Mouse (Mus musculus): ENCODE measurements around the gene Dop1b. TPM values are rescaled to one million over a fixed set of nuclear protein-coding genes. Genes with fewer than 3 reads are reported as not detected.

Gene Dop1b
- polyA plus RNA-seq, 1 experiment from 2014 or later = 20.4 TPM

DNA sequence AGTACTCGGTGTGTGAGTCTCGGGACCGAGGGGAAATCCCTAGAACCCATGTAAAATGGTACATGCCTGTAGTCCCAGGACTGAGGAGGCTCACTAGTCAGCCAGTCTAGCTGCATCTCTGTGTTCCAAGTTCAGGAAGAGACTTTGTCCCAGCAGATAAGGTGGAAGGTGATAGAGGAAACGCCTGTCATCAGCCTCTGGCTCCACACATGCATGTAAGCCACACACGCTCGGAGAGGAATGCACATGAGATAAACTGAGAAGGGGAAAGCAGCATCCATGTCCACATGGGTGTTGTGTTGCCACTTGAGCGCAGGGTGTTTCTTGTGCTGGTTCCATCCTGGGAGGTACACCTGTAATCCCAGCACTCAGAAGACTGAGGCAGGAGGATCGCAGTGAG, 19.6 kb downstream of the Dop1b start:
- H3K27me3 ChIP-seq (ENCODE audit: control insufficient read depth, insufficient read depth, low read length) = no peaks in the 10 kb centered on the region
- H3K9me3 ChIP-seq (ENCODE audit: control insufficient read depth, low read depth, low read length) = no peaks in the 10 kb centered on the region
- no peak overlapping the region for H3K4me3 ChIP-seq (ENCODE audit: low read depth, low read length)
- WGBS = 91% methylated on average over 8 of the region's 8 CpGs
- no peak overlapping the region for H3K27ac ChIP-seq (ENCODE audit: low read length)
- no peak overlapping the region for H3K9ac ChIP-seq (replicated peaks; ENCODE audit: low read depth, low read length)
- peaks cover 8% of the 10 kb centered on the region; the same call in 1 of the 2 replicates for H3K4me1 ChIP-seq (ENCODE audit: control insufficient read depth, insufficient read depth, low read length)
- H3K36me3 ChIP-seq (ENCODE audit: control insufficient read depth, insufficient read depth, low read length) = no peaks in the 10 kb centered on the region; the same call in 1 of the 2 replicates
- no peak for ATAC-seq (ENCODE audit: insufficient number of reproducible peaks, insufficient read depth, low FRiP score, low read depth)
- H3K4me2 ChIP-seq (replicated peaks; ENCODE audit: low read depth, low read length) = no peak overlapping the region

DNA sequence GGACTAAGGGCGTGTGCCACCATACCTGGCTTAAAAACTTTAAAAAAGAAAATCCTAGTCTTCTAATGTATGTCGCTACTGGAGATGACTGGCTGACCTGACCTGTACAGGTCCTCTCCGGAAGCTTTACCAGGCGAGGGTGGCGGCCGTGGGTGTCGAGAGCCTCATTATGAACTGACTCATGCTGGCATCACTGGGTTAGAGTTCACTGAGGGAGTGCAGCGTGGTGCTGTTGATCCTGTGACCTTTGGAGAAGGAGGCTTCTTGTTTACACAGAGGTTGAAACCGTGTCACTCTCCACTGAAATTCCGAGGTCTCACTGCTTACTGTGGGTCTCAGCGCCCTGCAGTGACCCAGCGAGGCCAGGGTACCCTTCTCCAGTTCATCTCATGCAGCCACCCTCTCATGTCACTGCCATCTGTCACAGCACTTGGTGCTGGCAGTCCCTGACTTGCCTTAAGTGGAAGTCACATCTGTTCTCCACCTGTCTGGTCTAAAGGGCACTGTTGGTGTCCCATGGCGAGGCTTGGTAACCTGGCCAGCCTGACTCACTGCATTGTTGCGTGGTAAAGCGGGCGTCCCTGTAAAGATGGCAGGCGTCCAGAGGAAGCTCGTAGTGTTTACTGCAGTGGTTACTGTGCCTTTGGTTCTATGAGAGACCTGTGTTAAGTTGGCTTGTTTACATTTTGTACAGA, 21.3 kb downstream of the Dop1b start:
- 66% methylated on average over 18 of the region's 18 CpGs for WGBS
- ATAC-seq (ENCODE audit: insufficient number of reproducible peaks, insufficient read depth, low FRiP score, low read depth) = no peak
- H3K27ac ChIP-seq (ENCODE audit: low read length) = no peak overlapping the region

DNA sequence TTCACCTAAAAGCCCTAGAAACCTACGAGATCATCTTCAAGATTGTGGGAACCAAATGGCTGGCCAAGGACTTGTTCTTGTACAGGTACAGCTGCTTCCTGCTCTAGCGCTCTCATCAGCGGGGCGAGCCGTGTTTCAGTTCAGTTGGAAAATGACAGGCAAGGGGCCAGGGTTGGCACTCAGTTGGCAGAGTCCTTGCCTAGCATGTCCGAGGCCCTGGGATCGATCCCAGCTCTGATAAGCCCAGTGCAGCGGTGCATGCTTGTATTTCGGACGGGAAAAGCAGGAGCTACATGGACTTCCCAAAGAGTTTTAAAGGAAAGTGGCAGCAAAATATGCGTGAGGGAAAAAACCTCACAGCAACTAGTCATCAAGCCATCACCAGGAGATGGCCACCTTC, 27.5 kb downstream of the Dop1b start:
- 92% methylated on average over 11 of the region's 11 CpGs for WGBS

More for the DNA sequence above, 21.3 kb downstream of the Dop1b start:
- peaks cover 8% of the 10 kb centered on the region; the same call in 1 of the 2 replicates for H3K4me1 ChIP-seq (ENCODE audit: control insufficient read depth, insufficient read depth, low read length)
- no peak overlapping the region for H3K9ac ChIP-seq (replicated peaks; ENCODE audit: low read depth, low read length)
- H3K4me3 ChIP-seq (ENCODE audit: low read depth, low read length) = no peak overlapping the region
- no peak overlapping the region for H3K4me2 ChIP-seq (replicated peaks; ENCODE audit: low read depth, low read length)
- no peaks in the 10 kb centered on the region; the same call in 1 of the 2 replicates for H3K36me3 ChIP-seq (ENCODE audit: control insufficient read depth, insufficient read depth, low read length)
- H3K27me3 ChIP-seq (ENCODE audit: control insufficient read depth, insufficient read depth, low read length) = no peaks in the 10 kb centered on the region
- H3K9me3 ChIP-seq (ENCODE audit: control insufficient read depth, low read depth, low read length) = no peaks in the 10 kb centered on the region

DNA sequence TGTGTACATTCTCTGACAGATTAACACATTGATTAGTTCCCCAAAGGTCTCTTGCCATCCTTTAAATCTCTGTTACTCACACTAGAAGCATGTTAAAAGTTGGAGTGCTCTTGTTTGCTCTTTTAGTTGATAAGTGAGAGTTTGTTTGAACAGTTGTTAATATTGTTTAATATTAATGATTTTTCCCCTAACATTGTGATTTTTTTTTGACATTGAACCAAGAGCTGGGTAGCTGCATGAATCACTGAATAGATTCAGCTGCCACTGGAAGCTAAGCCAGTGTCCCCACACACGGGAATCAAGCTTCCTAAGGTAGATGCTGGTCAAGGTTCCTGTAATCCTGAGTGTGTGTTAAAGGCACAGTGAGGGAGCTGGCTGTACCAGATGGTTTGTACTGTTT, 31.2 kb downstream of the Dop1b start:
- ATAC-seq (ENCODE audit: insufficient number of reproducible peaks, insufficient read depth, low FRiP score, low read depth) = no peak; the same call in 1 of the 2 replicates
- no peak overlapping the region for H3K4me3 ChIP-seq (ENCODE audit: low read depth, low read length)
- H3K36me3 ChIP-seq (ENCODE audit: control insufficient read depth, insufficient read depth, low read length) = no peaks in the 10 kb centered on the region
- 20% methylated on average over 1 of the region's 1 CpGs for WGBS
- H3K9me3 ChIP-seq (ENCODE audit: control insufficient read depth, low read depth, low read length) = no peaks in the 10 kb centered on the region
- H3K4me1 ChIP-seq (ENCODE audit: control insufficient read depth, insufficient read depth, low read length) = peaks cover 8% of the 10 kb centered on the region; the same call in 1 of the 2 replicates
- no peak overlapping the region for H3K9ac ChIP-seq (replicated peaks; ENCODE audit: low read depth, low read length)
- no peak overlapping the region for H3K4me2 ChIP-seq (replicated peaks; ENCODE audit: low read depth, low read length)
- H3K27ac ChIP-seq (ENCODE audit: low read length) = peak overlapping the region; percentile 58; the same call in 1 of the 2 replicates
- H3K27me3 ChIP-seq (ENCODE audit: control insufficient read depth, insufficient read depth, low read length) = no peaks in the 10 kb centered on the region

More for the DNA sequence above, 27.5 kb downstream of the Dop1b start:
- no peak for ATAC-seq (ENCODE audit: insufficient number of reproducible peaks, insufficient read depth, low FRiP score, low read depth)
- no peaks in the 10 kb centered on the region; the same call in 1 of the 2 replicates for H3K36me3 ChIP-seq (ENCODE audit: control insufficient read depth, insufficient read depth, low read length)
- H3K9ac ChIP-seq (replicated peaks; ENCODE audit: low read depth, low read length) = no peak overlapping the region
- no peak overlapping the region for H3K27ac ChIP-seq (ENCODE audit: low read length)
- H3K4me1 ChIP-seq (ENCODE audit: control insufficient read depth, insufficient read depth, low read length) = peaks cover 8% of the 10 kb centered on the region; the same call in 1 of the 2 replicates
- H3K9me3 ChIP-seq (ENCODE audit: control insufficient read depth, low read depth, low read length) = no peaks in the 10 kb centered on the region
- no peaks in the 10 kb centered on the region for H3K27me3 ChIP-seq (ENCODE audit: control insufficient read depth, insufficient read depth, low read length)
- no peak overlapping the region for H3K4me2 ChIP-seq (replicated peaks; ENCODE audit: low read depth, low read length)
- no peak overlapping the region for H3K4me3 ChIP-seq (ENCODE audit: low read depth, low read length)

DNA sequence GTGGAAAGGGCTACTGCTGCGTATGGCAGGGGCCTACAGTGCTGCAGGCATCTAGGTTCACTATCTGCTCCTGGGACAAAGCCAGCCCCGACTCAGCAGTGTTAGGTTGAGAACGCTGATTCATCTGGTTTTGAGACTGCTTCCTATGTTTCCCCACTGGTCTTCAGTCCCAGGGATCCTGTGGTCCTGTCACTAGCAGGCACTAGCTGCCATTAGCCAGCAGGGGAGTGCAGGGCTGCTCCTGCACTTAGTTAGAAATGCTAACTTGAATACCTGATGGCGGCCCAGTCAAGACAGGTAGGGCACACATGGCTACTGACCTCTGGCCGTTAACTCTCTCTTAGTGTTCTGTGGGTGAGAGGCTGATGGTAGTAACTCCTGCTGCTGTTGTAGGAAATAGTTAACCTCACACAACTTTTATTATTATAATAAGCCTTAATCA, 32.4 kb downstream of the Dop1b start:
- Histone ChIP-seq H3K27ac (ENCODE audit: low read length) (no peak overlapping the region), H3K36me3 (ENCODE audit: control insufficient read depth, insufficient read depth, low read length) (no peaks in the 10 kb centered on the region), H3K9me3 (ENCODE audit: control insufficient read depth, low read depth, low read length) (no peaks in the 10 kb centered on the region), H3K4me1 (ENCODE audit: control insufficient read depth, insufficient read depth, low read length) (peaks cover 8% of the 10 kb centered on the region; the same call in 1 of the 2 replicates), H3K27me3 (ENCODE audit: control insufficient read depth, insufficient read depth, low read length) (no peaks in the 10 kb centered on the region), H3K4me3 (ENCODE audit: low read depth, low read length) (no peak overlapping the region), H3K4me2 (replicated peaks; ENCODE audit: low read depth, low read length) (no peak overlapping the region), H3K9ac (replicated peaks; ENCODE audit: low read depth, low read length) (no peak overlapping the region)
- peak; percentile 20; the same call in 1 of the 2 replicates for ATAC-seq (ENCODE audit: insufficient number of reproducible peaks, insufficient read depth, low FRiP score, low read depth)
- 58% methylated on average over 5 of the region's 5 CpGs for WGBS

DNA sequence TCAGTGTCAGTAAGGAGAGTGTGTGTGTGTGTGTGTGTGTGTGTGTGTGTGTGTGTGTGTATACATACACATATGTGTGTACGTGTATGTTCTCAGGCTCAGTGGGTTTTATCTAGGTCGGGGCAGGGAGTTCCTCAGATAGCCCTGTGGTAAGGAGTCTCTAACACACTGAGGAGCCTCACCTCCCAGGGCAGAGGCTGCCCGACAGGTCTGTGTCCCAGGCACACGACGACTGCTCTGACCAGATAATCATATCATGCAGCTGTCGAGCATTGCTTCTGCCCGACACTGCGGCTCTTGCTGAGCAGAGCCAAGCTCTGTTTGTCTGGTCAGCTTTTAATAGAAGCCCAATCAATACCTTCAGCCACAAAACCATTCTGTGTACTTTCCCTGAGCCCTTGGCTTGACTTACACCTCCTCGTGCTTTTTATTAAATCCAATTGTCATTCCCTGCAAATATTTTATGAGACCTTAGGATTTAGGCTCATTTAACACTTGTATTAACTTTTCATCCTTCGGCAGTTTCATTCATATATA, 33.2 kb downstream of the Dop1b start:
- no peak overlapping the region for H3K4me2 ChIP-seq (replicated peaks; ENCODE audit: low read depth, low read length)
- ATAC-seq (ENCODE audit: insufficient number of reproducible peaks, insufficient read depth, low FRiP score, low read depth) = peak; percentile 50; the same call in 1 of the 2 replicates
- no peak overlapping the region for H3K4me3 ChIP-seq (ENCODE audit: low read depth, low read length)
- H3K27ac ChIP-seq (ENCODE audit: low read length) = no peak overlapping the region
- H3K27me3 ChIP-seq (ENCODE audit: control insufficient read depth, insufficient read depth, low read length) = no peaks in the 10 kb centered on the region
- no peaks in the 10 kb centered on the region for H3K9me3 ChIP-seq (ENCODE audit: control insufficient read depth, low read depth, low read length)
- peaks cover 8% of the 10 kb centered on the region; the same call in 1 of the 2 replicates for H3K4me1 ChIP-seq (ENCODE audit: control insufficient read depth, insufficient read depth, low read length)
- H3K36me3 ChIP-seq (ENCODE audit: control insufficient read depth, insufficient read depth, low read length) = no peaks in the 10 kb centered on the region
- WGBS = 70% methylated on average over 10 of the region's 10 CpGs
- no peak overlapping the region for H3K9ac ChIP-seq (replicated peaks; ENCODE audit: low read depth, low read length)

DNA sequence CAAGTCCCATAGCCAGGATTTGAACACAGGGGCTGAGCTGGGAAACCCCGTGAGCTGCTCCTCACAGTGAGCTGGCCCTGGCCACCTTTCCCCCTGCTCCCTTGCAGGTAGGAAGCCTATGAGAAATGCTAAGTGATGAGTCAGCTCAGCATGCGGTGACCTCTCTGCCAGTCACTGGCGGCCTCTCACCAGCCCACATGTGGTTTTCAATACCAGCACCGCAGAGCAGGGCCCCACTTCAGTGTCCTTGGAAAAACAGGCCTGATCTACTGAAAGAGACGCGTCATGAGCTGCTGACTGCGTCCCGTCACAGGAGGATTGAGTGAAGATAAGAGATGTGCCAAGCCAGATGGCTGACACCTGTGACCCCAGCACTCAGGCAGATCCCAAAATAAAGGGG, 34.7 kb downstream of the Dop1b start:
- Histone ChIP-seq H3K4me1 (ENCODE audit: control insufficient read depth, insufficient read depth, low read length) (peaks cover 8% of the 10 kb centered on the region; the same call in 1 of the 2 replicates), H3K9ac (replicated peaks; ENCODE audit: low read depth, low read length) (no peak overlapping the region), H3K27me3 (ENCODE audit: control insufficient read depth, insufficient read depth, low read length) (no peaks in the 10 kb centered on the region), H3K36me3 (ENCODE audit: control insufficient read depth, insufficient read depth, low read length) (no peaks in the 10 kb centered on the region), H3K9me3 (ENCODE audit: control insufficient read depth, low read depth, low read length) (no peaks in the 10 kb centered on the region), H3K4me3 (ENCODE audit: low read depth, low read length) (no peak overlapping the region), H3K27ac (ENCODE audit: low read length) (no peak overlapping the region), H3K4me2 (replicated peaks; ENCODE audit: low read depth, low read length) (no peak overlapping the region)
- WGBS = 84% methylated on average over 8 of the region's 8 CpGs
- no peak for ATAC-seq (ENCODE audit: insufficient number of reproducible peaks, insufficient read depth, low FRiP score, low read depth)

DNA sequence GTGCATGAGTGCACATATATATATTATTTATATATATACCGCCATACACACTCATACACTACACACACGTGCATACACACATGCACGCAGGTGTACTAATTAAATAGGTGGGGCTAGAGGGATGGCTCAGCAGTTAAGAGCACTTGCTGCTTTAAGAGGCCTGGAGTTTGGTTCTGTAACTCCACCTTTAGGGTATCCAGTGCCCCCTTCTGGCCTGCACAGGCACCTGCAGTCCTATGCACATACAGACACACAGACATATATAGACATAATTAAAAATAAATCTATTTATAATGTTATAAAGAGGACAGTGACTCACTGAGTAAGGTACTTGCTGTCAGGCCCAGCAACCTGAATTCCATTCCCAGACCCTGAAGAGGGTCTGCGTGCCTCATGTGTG, 35.3 kb downstream of the Dop1b start:
- Histone ChIP-seq H3K27me3 (ENCODE audit: control insufficient read depth, insufficient read depth, low read length) (no peaks in the 10 kb centered on the region), H3K27ac (ENCODE audit: low read length) (no peak overlapping the region), H3K4me2 (replicated peaks; ENCODE audit: low read depth, low read length) (no peak overlapping the region), H3K36me3 (ENCODE audit: control insufficient read depth, insufficient read depth, low read length) (no peaks in the 10 kb centered on the region), H3K4me1 (ENCODE audit: control insufficient read depth, insufficient read depth, low read length) (peaks cover 8% of the 10 kb centered on the region; the same call in 1 of the 2 replicates), H3K9me3 (ENCODE audit: control insufficient read depth, low read depth, low read length) (no peaks in the 10 kb centered on the region), H3K4me3 (ENCODE audit: low read depth, low read length) (no peak overlapping the region), H3K9ac (replicated peaks; ENCODE audit: low read depth, low read length) (no peak overlapping the region)
- no peak for ATAC-seq (ENCODE audit: insufficient number of reproducible peaks, insufficient read depth, low FRiP score, low read depth)
- WGBS = 86% methylated on average over 4 of the region's 4 CpGs
